Mouse (Mus musculus): Measurements from ENCODE around the gene Ssbp2.

DNA sequence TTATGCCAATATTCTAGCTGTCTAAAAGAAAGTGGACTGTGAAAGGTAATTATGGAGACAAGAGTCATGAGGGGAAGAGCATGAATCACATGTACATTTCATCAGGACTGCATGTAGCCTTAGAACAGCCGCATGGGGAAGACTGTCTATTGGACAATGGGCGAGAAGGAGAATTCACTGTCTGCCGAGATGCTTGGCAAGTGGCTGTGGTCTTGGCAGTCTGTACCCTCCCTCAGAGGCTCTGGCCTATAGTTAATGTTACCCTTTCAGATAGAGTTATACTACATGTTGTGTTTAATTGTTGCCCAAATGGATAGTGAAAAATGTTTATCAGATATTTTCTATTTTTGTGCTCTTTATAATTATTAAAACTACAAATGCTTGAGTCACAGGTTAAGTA is 156.0 kb downstream of the Ssbp2 start:
- no peak for TF ChIP-seq CTCF (IDR thresholded peaks at IDR 0.05; ENCODE audit: insufficient read depth, low read length)
- no peak for TF ChIP-seq POLR2A (IDR thresholded peaks at IDR 0.05; ENCODE audit: borderline replicate concordance, extremely low read depth, low read depth, low read length)
